Mouse (Mus musculus): ENCODE data around the gene Ccdc36.
A peak's percentile ranks its signal among the peaks of the same experiment; 100 is the strongest.

Gene Ccdc36

GRCm38 (mm10) chr9:108441236-108441919 lies 13.1 kb upstream of the Ccdc36 start:
- DNase-seq = no peak

- no peak for DNase-seq
Observed at GRCm38 (mm10) chr9:108440485-108440884, 12.2 kb upstream of the Ccdc36 start.

- DNase-seq = no peak
Observed at GRCm38 (mm10) chr9:108439176-108439575, 10.9 kb upstream of the Ccdc36 start.

- no peak for DNase-seq
Observed at GRCm38 (mm10) chr9:108436182-108436581, 7.9 kb upstream of the Ccdc36 start, which contains the start of gene BC048562. Gene BC048562 (plus strand): TSS chr9:108436482.

- no peak for DNase-seq
Observed at GRCm38 (mm10) chr9:108431431-108432067, 3.3 kb upstream of the Ccdc36 start.

GRCm38 (mm10) chr9:108412221-108412620 lies 16.1 kb downstream of the Ccdc36 start:
- DNase-seq = peak; percentile 30

- no peak for DNase-seq
Observed at GRCm38 (mm10) chr9:108411381-108411942, 16.8 kb downstream of the Ccdc36 start.

- no peak for DNase-seq
Observed at GRCm38 (mm10) chr9:108409535-108409934, 18.7 kb downstream of the Ccdc36 start.

- no peak for DNase-seq
Observed at GRCm38 (mm10) chr9:108404451-108404850, 23.8 kb downstream of the Ccdc36 start.

GRCm38 (mm10) chr9:108403081-108403480 lies 25.2 kb downstream of the Ccdc36 start:
- DNase-seq = no peak

GRCm38 (mm10) chr9:108401186-108401960 lies 26.9 kb downstream of the Ccdc36 start:
- no peak for DNase-seq

GRCm38 (mm10) chr9:108398324-108398723 lies 30.0 kb downstream of the Ccdc36 start:
- DNase-seq = no peak

GRCm38 (mm10) chr9:108395427-108395826 lies 32.9 kb downstream of the Ccdc36 start:
- no peak for DNase-seq

GRCm38 (mm10) chr9:108394191-108394590 lies 34.1 kb downstream of the Ccdc36 start:
- no peak for DNase-seq

- peak; percentile 67 for DNase-seq
Observed at GRCm38 (mm10) chr9:108392676-108393075, 35.6 kb downstream of the Ccdc36 start, which contains the start of gene 1700102P08Rik. Gene 1700102P08Rik (plus strand): TSS chr9:108392805.

GRCm38 (mm10) chr9:108389220-108389619 lies 39.1 kb downstream of the Ccdc36 start:
- DNase-seq = peak; percentile 28

GRCm38 (mm10) chr9:108388601-108389000 lies 39.7 kb downstream of the Ccdc36 start:
- DNase-seq = no peak

- no peak for DNase-seq
Observed at GRCm38 (mm10) chr9:108386816-108387215, 41.5 kb downstream of the Ccdc36 start.

- peak; percentile 61 for DNase-seq
Observed at GRCm38 (mm10) chr9:108385006-108385405, 43.3 kb downstream of the Ccdc36 start.

GRCm38 (mm10) chr9:108381382-108381781 lies 46.9 kb downstream of the Ccdc36 start:
- DNase-seq = no peak

GRCm38 (mm10) chr9:108379294-108379693 lies 49.0 kb downstream of the Ccdc36 start:
- DNase-seq = no peak

- no peak for DNase-seq
Observed at GRCm38 (mm10) chr9:108378736-108379135, 49.5 kb downstream of the Ccdc36 start.

- no peak for DNase-seq
Observed at GRCm38 (mm10) chr9:108378234-108378633, 50.0 kb downstream of the Ccdc36 start.

All from kidney, postnatal 14 days (tissue).